Mouse (Mus musculus): ENCODE measurements around the gene 1700069L16Rik. TPM values are rescaled to one million over a fixed set of nuclear protein-coding genes. Genes with fewer than 3 reads are reported as not detected.
A peak's percentile ranks its signal among the peaks of the same experiment; 100 is the strongest.

The 1700069L16Rik gene
- polyA plus RNA-seq, 1 experiment from 2014 or later, result not detected

GRCm38 (mm10) chr5:113735345-113736112, 11.0 kb upstream of the 1700069L16Rik start, which contains the start of gene Ficd:
TSS of gene Ficd (plus strand) at chr5:113735803.
- peak within 1 kb of the TSS; percentile 75 for H3K9ac ChIP-seq (replicated peaks; ENCODE audit: low read depth, low read length)
- WGBS, result under 1% methylated on average over 69 of the region's 71 CpGs
- peak within 1 kb of the TSS; percentile 85 for H3K4me2 ChIP-seq (ENCODE audit: low read length)
- peaks cover 15% of the 10 kb centered on the region for H3K36me3 ChIP-seq (ENCODE audit: control insufficient read depth, insufficient read depth)
- peak; percentile 98 for ATAC-seq
- H3K4me3 ChIP-seq (replicated peaks; ENCODE audit: low read length), result peak within 1 kb of the TSS; percentile 73
- no peaks in the 10 kb centered on the region for H3K9me3 ChIP-seq (ENCODE audit: control insufficient read depth, low read length)
- peaks cover 19% of the 10 kb centered on the region for H3K4me1 ChIP-seq (replicated peaks; ENCODE audit: control insufficient read depth, insufficient read depth, low read length)
- H3K27me3 ChIP-seq (replicated peaks; ENCODE audit: control insufficient read depth, insufficient read depth, low read length), result no peaks in the 10 kb centered on the region
- peak within 1 kb of the TSS; percentile 96 for H3K27ac ChIP-seq (ENCODE audit: low read length)

GRCm38 (mm10) chr5:113735023-113735344, 10.4 kb upstream of the 1700069L16Rik start:
- Histone ChIP-seq H3K9ac (replicated peaks; ENCODE audit: low read depth, low read length) (peak overlapping the region; percentile 75), H3K9me3 (ENCODE audit: control insufficient read depth, low read length) (no peaks in the 10 kb centered on the region), H3K27me3 (replicated peaks; ENCODE audit: control insufficient read depth, insufficient read depth, low read length) (no peaks in the 10 kb centered on the region), H3K4me3 (replicated peaks; ENCODE audit: low read length) (peak overlapping the region; percentile 73), H3K4me2 (ENCODE audit: low read length) (peak overlapping the region; percentile 81), H3K4me1 (replicated peaks; ENCODE audit: control insufficient read depth, insufficient read depth, low read length) (peaks cover 19% of the 10 kb centered on the region), H3K27ac (ENCODE audit: low read length) (peak overlapping the region; percentile 96), H3K36me3 (ENCODE audit: control insufficient read depth, insufficient read depth) (peaks cover 12% of the 10 kb centered on the region)
- WGBS, result 26% methylated on average over 7 of the region's 7 CpGs
- ATAC-seq, result no peak

GRCm38 (mm10) chr5:113734376-113734775, 9.8 kb upstream of the 1700069L16Rik start:
- Histone ChIP-seq H3K4me3 (replicated peaks; ENCODE audit: low read length) (no peak overlapping the region), H3K4me1 (replicated peaks; ENCODE audit: control insufficient read depth, insufficient read depth, low read length) (peaks cover 19% of the 10 kb centered on the region), H3K4me2 (ENCODE audit: low read length) (no peak overlapping the region), H3K36me3 (ENCODE audit: control insufficient read depth, insufficient read depth) (peaks cover 7% of the 10 kb centered on the region), H3K27me3 (replicated peaks; ENCODE audit: control insufficient read depth, insufficient read depth, low read length) (no peaks in the 10 kb centered on the region), H3K9me3 (ENCODE audit: control insufficient read depth, low read length) (no peaks in the 10 kb centered on the region), H3K9ac (replicated peaks; ENCODE audit: low read depth, low read length) (no peak overlapping the region), H3K27ac (ENCODE audit: low read length) (no peak overlapping the region)
- ATAC-seq, result no peak
- WGBS, result 62% methylated on average over 5 of the region's 5 CpGs

- 29% methylated on average over 6 of the region's 6 CpGs for WGBS
- H3K4me1 ChIP-seq (replicated peaks; ENCODE audit: control insufficient read depth, insufficient read depth, low read length), result peaks cover 17% of the 10 kb centered on the region
- no peaks in the 10 kb centered on the region for H3K36me3 ChIP-seq (ENCODE audit: control insufficient read depth, insufficient read depth)
- no peaks in the 10 kb centered on the region for H3K27me3 ChIP-seq (replicated peaks; ENCODE audit: control insufficient read depth, insufficient read depth, low read length)
- H3K9ac ChIP-seq (replicated peaks; ENCODE audit: low read depth, low read length), result no peak overlapping the region
- no peaks in the 10 kb centered on the region for H3K9me3 ChIP-seq (ENCODE audit: control insufficient read depth, low read length)
- no peak overlapping the region for H3K4me3 ChIP-seq (replicated peaks; ENCODE audit: low read length)
- H3K4me2 ChIP-seq (ENCODE audit: low read length), result no peak overlapping the region
- ATAC-seq, result no peak
- no peak overlapping the region for H3K27ac ChIP-seq (ENCODE audit: low read length)
Measured at GRCm38 (mm10) chr5:113732182-113732581, 7.6 kb upstream of the 1700069L16Rik start.

- Histone ChIP-seq H3K27ac (ENCODE audit: low read length) (peak overlapping the region; percentile 14; the same call in 1 of the 2 replicates), H3K4me3 (replicated peaks; ENCODE audit: low read length) (no peak overlapping the region), H3K9ac (replicated peaks; ENCODE audit: low read depth, low read length) (no peak overlapping the region), H3K4me2 (ENCODE audit: low read length) (no peak overlapping the region), H3K9me3 (ENCODE audit: control insufficient read depth, low read length) (no peaks in the 10 kb centered on the region), H3K27me3 (replicated peaks; ENCODE audit: control insufficient read depth, insufficient read depth, low read length) (no peaks in the 10 kb centered on the region), H3K36me3 (ENCODE audit: control insufficient read depth, insufficient read depth) (no peaks in the 10 kb centered on the region), H3K4me1 (replicated peaks; ENCODE audit: control insufficient read depth, insufficient read depth, low read length) (peaks cover 8% of the 10 kb centered on the region)
- no peak for ATAC-seq
- 85% methylated on average over 7 of the region's 7 CpGs for WGBS
Measured at GRCm38 (mm10) chr5:113731174-113731573, 6.6 kb upstream of the 1700069L16Rik start.

GRCm38 (mm10) chr5:113730641-113731121, 6.1 kb upstream of the 1700069L16Rik start:
- Histone ChIP-seq H3K36me3 (ENCODE audit: control insufficient read depth, insufficient read depth) (no peaks in the 10 kb centered on the region), H3K4me2 (ENCODE audit: low read length) (no peak overlapping the region), H3K27ac (ENCODE audit: low read length) (peak overlapping the region; percentile 14; the same call in 1 of the 2 replicates), H3K27me3 (replicated peaks; ENCODE audit: control insufficient read depth, insufficient read depth, low read length) (no peaks in the 10 kb centered on the region), H3K4me3 (replicated peaks; ENCODE audit: low read length) (no peak overlapping the region), H3K9ac (replicated peaks; ENCODE audit: low read depth, low read length) (no peak overlapping the region), H3K4me1 (replicated peaks; ENCODE audit: control insufficient read depth, insufficient read depth, low read length) (peaks cover 6% of the 10 kb centered on the region), H3K9me3 (ENCODE audit: control insufficient read depth, low read length) (no peaks in the 10 kb centered on the region)
- no peak for ATAC-seq
- WGBS, result 63% methylated on average over 7 of the region's 7 CpGs

- ATAC-seq, result no peak
- Histone ChIP-seq H3K27ac (ENCODE audit: low read length) (no peak overlapping the region), H3K9me3 (ENCODE audit: control insufficient read depth, low read length) (no peaks in the 10 kb centered on the region), H3K4me3 (replicated peaks; ENCODE audit: low read length) (no peak overlapping the region), H3K4me1 (replicated peaks; ENCODE audit: control insufficient read depth, insufficient read depth, low read length) (peaks cover 5% of the 10 kb centered on the region), H3K36me3 (ENCODE audit: control insufficient read depth, insufficient read depth) (no peaks in the 10 kb centered on the region), H3K9ac (replicated peaks; ENCODE audit: low read depth, low read length) (no peak overlapping the region), H3K4me2 (ENCODE audit: low read length) (no peak overlapping the region), H3K27me3 (replicated peaks; ENCODE audit: control insufficient read depth, insufficient read depth, low read length) (no peaks in the 10 kb centered on the region)
- 88% methylated on average over 7 of the region's 7 CpGs for WGBS
Measured at GRCm38 (mm10) chr5:113728691-113729090, 4.1 kb upstream of the 1700069L16Rik start.

- Histone ChIP-seq H3K36me3 (ENCODE audit: control insufficient read depth, insufficient read depth) (no peaks in the 10 kb centered on the region), H3K27me3 (replicated peaks; ENCODE audit: control insufficient read depth, insufficient read depth, low read length) (no peaks in the 10 kb centered on the region), H3K27ac (ENCODE audit: low read length) (no peak overlapping the region), H3K4me3 (replicated peaks; ENCODE audit: low read length) (no peak overlapping the region), H3K9me3 (ENCODE audit: control insufficient read depth, low read length) (no peaks in the 10 kb centered on the region), H3K4me2 (ENCODE audit: low read length) (no peak overlapping the region), H3K4me1 (replicated peaks; ENCODE audit: control insufficient read depth, insufficient read depth, low read length) (peaks cover 5% of the 10 kb centered on the region), H3K9ac (replicated peaks; ENCODE audit: low read depth, low read length) (no peak overlapping the region)
- WGBS, result 66% methylated on average over 7 of the region's 7 CpGs
- no peak for ATAC-seq
Measured at GRCm38 (mm10) chr5:113728011-113728410, 3.4 kb upstream of the 1700069L16Rik start.

GRCm38 (mm10) chr5:113727238-113727637, 2.7 kb upstream of the 1700069L16Rik start:
- no peak overlapping the region for H3K4me3 ChIP-seq (replicated peaks; ENCODE audit: low read length)
- H3K27me3 ChIP-seq (replicated peaks; ENCODE audit: control insufficient read depth, insufficient read depth, low read length), result no peaks in the 10 kb centered on the region
- no peak overlapping the region for H3K4me2 ChIP-seq (ENCODE audit: low read length)
- no peaks in the 10 kb centered on the region for H3K36me3 ChIP-seq (ENCODE audit: control insufficient read depth, insufficient read depth)
- 63% methylated on average over 12 of the region's 12 CpGs for WGBS
- no peak overlapping the region for H3K27ac ChIP-seq (ENCODE audit: low read length)
- H3K9me3 ChIP-seq (ENCODE audit: control insufficient read depth, low read length), result no peaks in the 10 kb centered on the region
- peaks cover 5% of the 10 kb centered on the region for H3K4me1 ChIP-seq (replicated peaks; ENCODE audit: control insufficient read depth, insufficient read depth, low read length)
- ATAC-seq, result no peak
- H3K9ac ChIP-seq (replicated peaks; ENCODE audit: low read depth, low read length), result no peak overlapping the region
